Mouse (Mus musculus) cerebellum, adult 2 months (tissue): Measurements from ENCODE around the gene Mtmr3. TPM values are rescaled to one million over a fixed set of nuclear protein-coding genes. Genes with fewer than 3 reads are reported as not detected.
"Not testable (repeated sequence)": the region's sequence is repeated elsewhere in the genome, so short reads cannot be mapped to it uniquely, and the experiment has no call there.

Experiments
- DNase-seq, 2 experiments: peaks; one replicate each; pipeline ENCODE4 v3.0.0; 2021
- H3K27ac ChIP-seq: fragments of 200-500 bp; 2 replicates; pipeline ENCODE4 v1.5.1; 2012; ENCODE audit warnings: low read length, control low read depth, inconsistent platforms; ENCODE audit not compliant: insufficient read depth
- H3K27me3 ChIP-seq: fragments of 200-500 bp; 2 replicates; pipeline ENCODE4 v1.6.1; 2012; ENCODE audit warnings: inconsistent platforms, mild to moderate bottlenecking, low read length, moderate library complexity; ENCODE audit not compliant: control insufficient read depth, insufficient read depth
- H3K4me1 ChIP-seq: fragments of 200-500 bp; 2 replicates; pipeline ENCODE4 v1.6.1; 2011; ENCODE audit warnings: low read length; ENCODE audit not compliant: control insufficient read depth, insufficient read depth
- H3K4me3 ChIP-seq: fragments of 200-500 bp; replicated peaks from 2 replicates; pipeline ENCODE3; 2011; ENCODE audit warnings: mild to moderate bottlenecking, low read depth, low read length, control low read depth; ENCODE audit not compliant: insufficient read depth
- CTCF ChIP-seq: fragments of 200-500 bp; IDR thresholded peaks from 2 replicates; pipeline ENCODE4 v1.5.1; 2011; ENCODE audit warnings: low read depth, mild to moderate bottlenecking, control low read depth, low read length, moderate library complexity, borderline replicate concordance; ENCODE audit not compliant: insufficient read depth
- POLR2A ChIP-seq: fragments of 200-500 bp; IDR thresholded peaks from 2 replicates; pipeline ENCODE4 v1.6.1; 2011; ENCODE audit warnings: low read length, control low read depth, borderline replicate concordance; ENCODE audit not compliant: insufficient read depth
- WGBS: fragments of 180-500 bp; shearing (Covaris S2); methylation state at CpG from one replicate; pipeline ENCODE4 v1.1.7; 2018; 5-methylcytosine and 5-hydroxymethylcytosine counted together
- polyA plus RNA-seq: library from polyadenylated mRNA; depleted of rRNA; stranded (reverse); fragments of >200 nt; gene quantifications from 2 replicates; pipeline ENCODE4 v1.2.3, GENCODE M21; 2012

The Mtmr3 gene
- polyA plus RNA-seq, 1 experiment: 44.4 TPM

GRCm38 (mm10) chr11:4593849-4594607 lies 635 bp downstream of the Mtmr3 start:
- H3K27ac ChIP-seq: peak overlapping the region; percentile 85
- peak overlapping the region; percentile 70 for H3K4me3 ChIP-seq
- H3K27me3 ChIP-seq: no peaks in the 10 kb centered on the region
- DNase-seq: peak in 1 of 2 experiments; percentile 54
- H3K4me1 ChIP-seq: peaks cover 2% of the 10 kb centered on the region; the same call in 1 of the 2 replicates
- TF ChIP-seq POLR2A (no peak), CTCF (no peak)
- 1% methylated on average over 45 of the region's 45 CpGs for WGBS

- TF ChIP-seq CTCF (no peak), POLR2A (no peak)
- 1% methylated on average over 5 of the region's 5 CpGs for WGBS
- Histone ChIP-seq H3K27me3 (no peaks in the 10 kb centered on the region), H3K4me1 (peaks cover 2% of the 10 kb centered on the region; the same call in 1 of the 2 replicates), H3K27ac (no peak overlapping the region), H3K4me3 (peak overlapping the region; percentile 33)
- DNase-seq: no peak
These were observed 1.2 kb downstream of the Mtmr3 start for GRCm38 (mm10) chr11:4593491-4593848.

GRCm38 (mm10) chr11:4591811-4592210 lies 2.9 kb downstream of the Mtmr3 start:
- TF ChIP-seq CTCF (no peak), POLR2A (no peak)
- peaks cover 2% of the 10 kb centered on the region; the same call in 1 of the 2 replicates for H3K4me1 ChIP-seq
- no peak overlapping the region for H3K4me3 ChIP-seq
- DNase-seq: no peak
- no peaks in the 10 kb centered on the region for H3K27me3 ChIP-seq
- H3K27ac ChIP-seq: no peak overlapping the region
- 77% methylated on average over 4 of the region's 4 CpGs for WGBS

GRCm38 (mm10) chr11:4578682-4579081 lies 16.0 kb downstream of the Mtmr3 start:
- Histone ChIP-seq H3K4me3 (no peak overlapping the region), H3K4me1 (peaks cover 6% of the 10 kb centered on the region; the same call in 1 of the 2 replicates), H3K27ac (no peak overlapping the region; the same call in 1 of the 2 replicates), H3K27me3 (no peaks in the 10 kb centered on the region)
- TF ChIP-seq CTCF: no peak
- TF ChIP-seq POLR2A: no peak
- DNase-seq: peak; percentile 45 to 64
- WGBS: 48% methylated on average over 2 of the region's 2 CpGs

GRCm38 (mm10) chr11:4577079-4577478 lies 17.6 kb downstream of the Mtmr3 start:
- H3K4me1 ChIP-seq: peaks cover 6% of the 10 kb centered on the region; the same call in 1 of the 2 replicates
- no peak overlapping the region for H3K4me3 ChIP-seq
- no peak for TF ChIP-seq CTCF
- TF ChIP-seq POLR2A: no peak
- WGBS: 85% methylated on average over 2 of the region's 2 CpGs
- DNase-seq: no peak
- no peak overlapping the region for H3K27ac ChIP-seq
- H3K27me3 ChIP-seq: no peaks in the 10 kb centered on the region

GRCm38 (mm10) chr11:4576090-4576732 lies 18.5 kb downstream of the Mtmr3 start:
- H3K4me1 ChIP-seq, H3K4me3 ChIP-seq, DNase-seq, H3K27me3 ChIP-seq, H3K27ac ChIP-seq: not testable (repeated sequence)
- WGBS: 88% methylated on average over 2 of the region's 2 CpGs

- 12% methylated on average over 4 of the region's 4 CpGs for WGBS
- no peak overlapping the region for H3K4me3 ChIP-seq
- no peak overlapping the region for H3K27ac ChIP-seq
- no peaks in the 10 kb centered on the region for H3K27me3 ChIP-seq
- DNase-seq: peak in 1 of 2 experiments; percentile 45
- H3K4me1 ChIP-seq: peaks cover 6% of the 10 kb centered on the region
- TF ChIP-seq POLR2A (no peak), CTCF (no peak)
These were observed 23.2 kb downstream of the Mtmr3 start for GRCm38 (mm10) chr11:4571491-4571901.

- 93% methylated on average over 6 of the region's 6 CpGs for WGBS
- no peak overlapping the region for H3K27ac ChIP-seq
- H3K27me3 ChIP-seq: no peaks in the 10 kb centered on the region
- no peak for DNase-seq
- TF ChIP-seq POLR2A (no peak), CTCF (no peak)
- H3K4me3 ChIP-seq: no peak overlapping the region
- H3K4me1 ChIP-seq: no peaks in the 10 kb centered on the region; the same call in 1 of the 2 replicates
These were observed 28.3 kb downstream of the Mtmr3 start for GRCm38 (mm10) chr11:4566333-4566732.
